Mouse (Mus musculus) heart, embryonic 13.5 days (tissue): ENCODE results near the gene Lima1. TPM values are rescaled to one million over a fixed set of nuclear protein-coding genes. Genes with fewer than 3 reads are reported as not detected.
"Not testable (repeated sequence)": the region's sequence is repeated elsewhere in the genome, so short reads cannot be mapped to it uniquely, and the experiment has no call there.

Experiments used
- ATAC-seq: fragments of 200-750 bp; cut with Nextera tagmentation; 2 replicates; pipeline ENCODE4 v1.8.0; 2017; ENCODE audit warnings: moderate TSS enrichment; ENCODE audit not compliant: insufficient number of reproducible peaks, low FRiP score, low TSS enrichment; ENCODE audit errors: extremely low read depth
- H3K27ac ChIP-seq: fragments of 300-500 bp; sonication (generic); replicated peaks from 2 replicates; pipeline ENCODE4 v1.5.1; 2015; ENCODE audit warnings: moderate library complexity, mild to moderate bottlenecking, inconsistent platforms
- H3K27me3 ChIP-seq: fragments of 300-500 bp; sonication (generic); replicated peaks from 2 replicates; pipeline ENCODE4 v1.6.1; 2015; ENCODE audit warnings: mild to moderate bottlenecking, inconsistent platforms
- H3K36me3 ChIP-seq: fragments of 300-500 bp; sonication (generic); 2 replicates; pipeline ENCODE4 v1.6.1; 2015; ENCODE audit warnings: mild to moderate bottlenecking, inconsistent platforms
- H3K4me1 ChIP-seq: fragments of 300-500 bp; sonication (generic); 2 replicates; pipeline ENCODE4 v1.6.1; 2015; ENCODE audit warnings: inconsistent platforms
- H3K4me2 ChIP-seq: fragments of 300-500 bp; sonication (generic); 2 replicates; pipeline ENCODE4 v1.6.1; 2015; ENCODE audit warnings: inconsistent platforms, mild to moderate bottlenecking, moderate library complexity
- H3K4me3 ChIP-seq: fragments of 300-500 bp; sonication (generic); 2 replicates; pipeline ENCODE4 v1.5.1; 2015; ENCODE audit warnings: moderate library complexity, mild to moderate bottlenecking, inconsistent platforms
- H3K9ac ChIP-seq: fragments of 300-500 bp; sonication (generic); 2 replicates; pipeline ENCODE4 v1.6.1; 2015; ENCODE audit warnings: inconsistent platforms, mild to moderate bottlenecking, moderate library complexity
- H3K9me3 ChIP-seq: fragments of 300-500 bp; sonication (generic); 2 replicates; pipeline ENCODE4 v1.6.1; 2016; ENCODE audit warnings: inconsistent platforms
- WGBS: fragments of 180-500 bp; shearing (Covaris S2); methylation state at CpG from one replicate; pipeline ENCODE4 v1.1.7; 2015; ENCODE audit warnings: mixed read lengths; 5-methylcytosine and 5-hydroxymethylcytosine counted together
- polyA plus RNA-seq: library from polyadenylated mRNA; unstranded; fragments of >200 nt; fragmentation: Nextera tagmentation; extraction: Ambion mirVana; gene quantifications from 2 replicates; pipeline ENCODE4 v1.2.1, GENCODE M21; 2015

Lima1 gene
- polyA plus RNA-seq, 1 experiment from 2014 or later = 17.8 TPM

- Histone ChIP-seq H3K4me3 (no peak overlapping the region), H3K36me3 (peaks cover 80% of the 10 kb centered on the region), H3K9me3 (no peaks in the 10 kb centered on the region), H3K9ac (no peak overlapping the region), H3K4me1 (peaks cover 10% of the 10 kb centered on the region; the same call in 1 of the 2 replicates), H3K27me3 (no peaks in the 10 kb centered on the region), H3K27ac (no peak overlapping the region), H3K4me2 (no peak overlapping the region)
- no peak for ATAC-seq
- WGBS = 79% methylated on average over 9 of the region's 9 CpGs
These were observed 78.5 kb downstream of the Lima1 start for GRCm38 (mm10) chr15:99796735-99797134.

GRCm38 (mm10) chr15:99796066-99796465 lies 79.2 kb downstream of the Lima1 start:
- Histone ChIP-seq H3K36me3 (peaks cover 85% of the 10 kb centered on the region), H3K4me1 (peaks cover 6% of the 10 kb centered on the region; the same call in 1 of the 2 replicates), H3K4me2 (no peak overlapping the region), H3K9me3 (no peaks in the 10 kb centered on the region), H3K9ac (no peak overlapping the region), H3K27me3 (no peaks in the 10 kb centered on the region), H3K4me3 (no peak overlapping the region), H3K27ac (no peak overlapping the region)
- ATAC-seq = no peak
- WGBS = 76% methylated on average over 3 of the region's 3 CpGs

GRCm38 (mm10) chr15:99792221-99792815 lies 82.9 kb downstream of the Lima1 start:
- no peak overlapping the region for H3K9ac ChIP-seq
- H3K4me3 ChIP-seq = no peak overlapping the region
- no peak for ATAC-seq
- H3K9me3 ChIP-seq = no peaks in the 10 kb centered on the region
- H3K4me2 ChIP-seq = no peak overlapping the region
- H3K27ac ChIP-seq = no peak overlapping the region
- peaks cover 78% of the 10 kb centered on the region for H3K36me3 ChIP-seq
- H3K27me3 ChIP-seq = no peaks in the 10 kb centered on the region
- whole genome bisulfite sequencing = 88% methylated on average over 16 of the region's 16 CpGs
- H3K4me1 ChIP-seq = peaks cover 6% of the 10 kb centered on the region

- H3K9ac ChIP-seq = no peak overlapping the region
- peaks cover 7% of the 10 kb centered on the region for H3K4me1 ChIP-seq
- ATAC-seq = no peak
- no peaks in the 10 kb centered on the region for H3K27me3 ChIP-seq
- no peak overlapping the region for H3K4me2 ChIP-seq
- WGBS = 63% methylated on average over 3 of the region's 3 CpGs
- no peaks in the 10 kb centered on the region for H3K9me3 ChIP-seq
- no peak overlapping the region for H3K27ac ChIP-seq
- H3K36me3 ChIP-seq = peaks cover 81% of the 10 kb centered on the region
- no peak overlapping the region for H3K4me3 ChIP-seq
These were observed 84.3 kb downstream of the Lima1 start for GRCm38 (mm10) chr15:99791003-99791402.

- 87% methylated on average over 6 of the region's 6 CpGs for WGBS
- Histone ChIP-seq H3K9me3 (no peaks in the 10 kb centered on the region), H3K27me3 (no peaks in the 10 kb centered on the region), H3K4me2 (no peak overlapping the region), H3K4me1 (peaks cover 7% of the 10 kb centered on the region), H3K36me3 (peaks cover 82% of the 10 kb centered on the region), H3K4me3 (no peak overlapping the region), H3K9ac (no peak overlapping the region), H3K27ac (no peak overlapping the region)
- no peak for ATAC-seq
These were observed 84.8 kb downstream of the Lima1 start for GRCm38 (mm10) chr15:99790464-99790863.

- Histone ChIP-seq H3K4me2 (no peak overlapping the region), H3K9ac (no peak overlapping the region), H3K36me3 (peaks cover 83% of the 10 kb centered on the region), H3K9me3 (no peaks in the 10 kb centered on the region), H3K27me3 (no peaks in the 10 kb centered on the region), H3K4me3 (no peak overlapping the region), H3K27ac (peak overlapping the region; percentile 42; the same call in 1 of the 2 replicates), H3K4me1 (peaks cover 7% of the 10 kb centered on the region)
- no peak for ATAC-seq
- 58% methylated on average over 9 of the region's 9 CpGs for WGBS
These were observed 87.6 kb downstream of the Lima1 start for GRCm38 (mm10) chr15:99787625-99788120.

- WGBS = 88% methylated on average over 16 of the region's 16 CpGs
- Histone ChIP-seq H3K9ac (no peak overlapping the region), H3K36me3 (peaks cover 52% of the 10 kb centered on the region), H3K4me2 (no peak overlapping the region), H3K4me3 (no peak overlapping the region), H3K9me3 (no peaks in the 10 kb centered on the region), H3K4me1 (no peaks in the 10 kb centered on the region), H3K27ac (no peak overlapping the region), H3K27me3 (no peaks in the 10 kb centered on the region)
- ATAC-seq = no peak
These were observed 96.5 kb downstream of the Lima1 start for GRCm38 (mm10) chr15:99778677-99779335.

GRCm38 (mm10) chr15:99778148-99778547 lies 97.1 kb downstream of the Lima1 start:
- ATAC-seq = no peak
- Histone ChIP-seq H3K9ac (no peak overlapping the region), H3K9me3 (no peaks in the 10 kb centered on the region), H3K27ac (no peak overlapping the region), H3K4me1 (no peaks in the 10 kb centered on the region), H3K27me3 (no peaks in the 10 kb centered on the region), H3K4me2 (no peak overlapping the region), H3K4me3 (no peak overlapping the region), H3K36me3 (peaks cover 45% of the 10 kb centered on the region)
- 31% methylated on average over 7 of the region's 7 CpGs for WGBS

- ATAC-seq = no peak
- H3K4me3 ChIP-seq = no peak overlapping the region
- WGBS = 37% methylated on average over 3 of the region's 3 CpGs
- no peaks in the 10 kb centered on the region; the same call in 1 of the 2 replicates for H3K36me3 ChIP-seq
- H3K27me3 ChIP-seq = no peaks in the 10 kb centered on the region
- H3K4me2 ChIP-seq = peak overlapping the region; percentile 90
- H3K9me3 ChIP-seq = no peaks in the 10 kb centered on the region
- H3K4me1 ChIP-seq = peaks cover 18% of the 10 kb centered on the region
- H3K9ac ChIP-seq = no peak overlapping the region
- no peak overlapping the region; the same call in 1 of the 2 replicates for H3K27ac ChIP-seq
These were observed 102.3 kb downstream of the Lima1 start for GRCm38 (mm10) chr15:99772925-99773324.

GRCm38 (mm10) chr15:99772881-99772924 lies 102.6 kb downstream of the Lima1 start, which contains the start of gene Cers5:
TSS of gene Cers5 (minus strand) at chr15:99772885.
- H3K4me2 ChIP-seq = peak within 1 kb of the TSS; percentile 90
- ATAC-seq, H3K27me3 ChIP-seq, H3K36me3 ChIP-seq, H3K9me3 ChIP-seq: not testable (repeated sequence)
- H3K27ac ChIP-seq = peak within 1 kb of the TSS; percentile 87
- H3K4me3 ChIP-seq = peak within 1 kb of the TSS; percentile 80
- H3K9ac ChIP-seq = peak within 1 kb of the TSS; percentile 92
- peaks cover 20% of the 10 kb centered on the region for H3K4me1 ChIP-seq

GRCm38 (mm10) chr15:99772277-99772880 lies 102.9 kb downstream of the Lima1 start:
- peaks cover 23% of the 10 kb centered on the region for H3K4me1 ChIP-seq
- H3K4me2 ChIP-seq = peak overlapping the region; percentile 90
- H3K36me3 ChIP-seq = no peaks in the 10 kb centered on the region; the same call in 1 of the 2 replicates
- peak overlapping the region; percentile 87 for H3K27ac ChIP-seq
- H3K27me3 ChIP-seq = no peaks in the 10 kb centered on the region
- under 1% methylated on average over 36 of the region's 41 CpGs for WGBS
- peak; percentile 90 for ATAC-seq
- peak overlapping the region; percentile 92 for H3K9ac ChIP-seq
- no peaks in the 10 kb centered on the region for H3K9me3 ChIP-seq
- H3K4me3 ChIP-seq = peak overlapping the region; percentile 80
